Mouse (Mus musculus): ENCODE measurements around the gene Pcdh8. TPM values are rescaled to one million over a fixed set of nuclear protein-coding genes. Genes with fewer than 3 reads are reported as not detected.

Gene Pcdh8
- not detected in 2 replicates for total RNA-seq (2017)

GRCm38 (mm10) chr14:79771094-79771535 lies at the start of gene Pcdh8:
TSS of gene Pcdh8 (minus strand) at chr14:79771312.
- peak; percentile 61 to 63 for ATAC-seq (replicated peaks in 1 of 2; ENCODE audit: insufficient read depth in 1 of 2, low FRiP score in 2 of 2, low TSS enrichment in 1 of 2, low read depth in 1 of 2, poor library complexity in 2 of 2, severe bottlenecking in 2 of 2)

GRCm38 (mm10) chr14:79814709-79815108 lies 43.6 kb upstream of the Pcdh8 start:
- ATAC-seq (replicated peaks in 1 of 2; ENCODE audit: insufficient read depth in 1 of 2, low FRiP score in 2 of 2, low TSS enrichment in 1 of 2, low read depth in 1 of 2, poor library complexity in 2 of 2, severe bottlenecking in 2 of 2), result no peak

DNA sequence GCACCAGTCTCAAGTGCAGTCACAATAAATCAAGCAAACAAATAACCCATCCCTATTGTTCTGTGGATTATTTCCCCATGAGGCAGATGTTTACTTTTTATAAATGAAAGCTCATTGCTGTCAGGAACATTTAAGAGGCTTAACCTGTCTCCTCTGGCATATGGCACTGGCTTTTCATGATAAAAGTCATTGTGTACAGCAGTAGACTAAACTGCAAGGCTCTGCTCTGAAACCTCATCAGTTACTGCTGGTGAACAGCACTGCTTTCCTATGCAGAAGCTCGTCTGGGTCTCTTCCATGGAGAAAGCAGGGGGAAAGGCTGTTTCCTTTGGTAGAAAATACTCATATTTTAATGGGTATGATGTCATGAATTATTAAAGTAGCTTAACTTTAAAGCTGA lies 43.0 kb upstream of the Pcdh8 start:
- ATAC-seq (replicated peaks in 1 of 2; ENCODE audit: insufficient read depth in 1 of 2, low FRiP score in 2 of 2, low TSS enrichment in 1 of 2, low read depth in 1 of 2, poor library complexity in 2 of 2, severe bottlenecking in 2 of 2), result no peak

GRCm38 (mm10) chr14:79793179-79793578 lies 22.1 kb upstream of the Pcdh8 start:
- ATAC-seq (replicated peaks in 1 of 2; ENCODE audit: insufficient read depth in 1 of 2, low FRiP score in 2 of 2, low TSS enrichment in 1 of 2, low read depth in 1 of 2, poor library complexity in 2 of 2, severe bottlenecking in 2 of 2), result no peak

DNA sequence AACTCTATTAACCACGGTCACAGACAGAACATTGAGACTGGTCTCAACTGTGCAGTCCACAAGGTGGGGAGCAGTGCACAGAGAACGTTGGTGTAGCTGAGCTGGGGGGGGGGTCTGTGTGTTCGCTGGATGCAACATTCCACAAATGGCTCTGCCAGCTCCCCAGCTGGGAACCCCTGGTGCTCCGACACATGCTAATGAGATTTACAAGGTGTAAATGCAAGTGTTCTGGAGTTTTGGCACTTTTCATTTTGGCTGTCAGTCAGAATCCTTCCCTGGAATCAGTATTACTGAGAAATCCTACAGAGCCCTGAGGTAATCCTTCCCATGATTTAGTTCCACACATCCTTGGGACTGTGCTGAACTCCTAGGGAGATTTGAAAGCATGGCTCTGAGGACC lies 18.4 kb upstream of the Pcdh8 start:
- no peak for ATAC-seq (replicated peaks in 1 of 2; ENCODE audit: insufficient read depth in 1 of 2, low FRiP score in 2 of 2, low TSS enrichment in 1 of 2, low read depth in 1 of 2, poor library complexity in 2 of 2, severe bottlenecking in 2 of 2)

GRCm38 (mm10) chr14:79788656-79789204 lies 17.6 kb upstream of the Pcdh8 start:
- ATAC-seq (replicated peaks in 1 of 2; ENCODE audit: insufficient read depth in 1 of 2, low FRiP score in 2 of 2, low TSS enrichment in 1 of 2, low read depth in 1 of 2, poor library complexity in 2 of 2, severe bottlenecking in 2 of 2), result no peak

DNA sequence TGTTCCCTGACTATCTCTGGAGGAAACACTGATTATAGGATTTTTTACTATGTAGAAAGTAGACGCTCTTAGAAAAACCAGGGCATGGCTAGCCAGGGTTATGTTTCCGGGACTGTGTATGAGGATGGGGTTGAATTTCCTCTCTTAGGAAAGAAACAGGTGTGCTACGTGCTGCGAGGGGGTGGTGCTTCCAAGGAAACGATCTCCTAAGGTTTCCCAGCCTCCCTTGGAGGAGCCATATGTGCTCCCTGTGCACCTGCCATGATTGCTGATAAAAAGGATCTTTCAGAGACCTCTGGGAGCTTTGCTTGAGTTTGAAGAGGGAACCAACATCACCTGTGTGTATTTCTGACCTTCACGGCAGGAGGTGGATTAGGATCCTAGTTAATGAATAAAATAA lies 16.8 kb upstream of the Pcdh8 start:
- ATAC-seq (replicated peaks in 1 of 2; ENCODE audit: insufficient read depth in 1 of 2, low FRiP score in 2 of 2, low TSS enrichment in 1 of 2, low read depth in 1 of 2, poor library complexity in 2 of 2, severe bottlenecking in 2 of 2), result no peak

DNA sequence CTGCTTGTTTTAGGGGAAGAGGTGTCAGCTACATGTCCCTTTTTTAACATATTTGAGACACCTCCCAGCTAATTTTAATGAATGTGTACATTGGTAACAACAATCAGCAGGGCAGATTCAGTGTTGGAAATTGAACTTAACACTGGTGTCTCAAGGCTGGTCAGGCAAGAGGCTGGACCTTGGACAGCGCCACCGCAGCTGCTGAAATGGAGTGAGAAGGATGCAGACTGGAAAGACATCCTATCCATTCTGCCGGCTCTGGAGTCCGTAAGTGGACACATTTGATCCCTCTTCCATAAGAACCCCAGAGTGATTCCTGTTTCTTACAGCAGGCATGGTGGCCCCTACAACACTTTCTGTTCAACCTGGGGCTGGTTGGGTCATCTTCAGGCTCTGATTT lies 14.3 kb upstream of the Pcdh8 start:
- no peak for ATAC-seq (replicated peaks in 1 of 2; ENCODE audit: insufficient read depth in 1 of 2, low FRiP score in 2 of 2, low TSS enrichment in 1 of 2, low read depth in 1 of 2, poor library complexity in 2 of 2, severe bottlenecking in 2 of 2)

DNA sequence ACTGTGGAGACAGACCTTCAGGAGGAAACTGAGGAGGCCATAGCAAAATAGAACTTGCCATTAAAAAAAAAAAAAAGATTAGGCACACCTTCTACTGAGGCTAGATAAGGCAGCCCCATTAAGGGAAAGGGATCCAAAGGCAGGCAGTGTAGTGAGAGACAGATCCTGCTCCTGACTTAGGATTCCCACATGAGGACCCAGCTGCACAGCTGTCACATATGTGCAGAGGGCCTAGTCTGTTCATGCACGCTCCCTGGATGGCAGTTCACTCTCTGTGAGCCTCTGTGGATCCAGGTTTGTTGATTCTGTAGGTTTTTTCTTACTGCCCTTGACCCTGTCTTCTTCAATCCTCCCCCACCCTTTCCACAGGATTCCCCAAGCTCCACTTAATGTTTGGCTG lies 9.8 kb upstream of the Pcdh8 start:
- ATAC-seq (replicated peaks in 1 of 2; ENCODE audit: insufficient read depth in 1 of 2, low FRiP score in 2 of 2, low TSS enrichment in 1 of 2, low read depth in 1 of 2, poor library complexity in 2 of 2, severe bottlenecking in 2 of 2), result no peak

- no peak for ATAC-seq (replicated peaks in 1 of 2; ENCODE audit: insufficient read depth in 1 of 2, low FRiP score in 2 of 2, low TSS enrichment in 1 of 2, low read depth in 1 of 2, poor library complexity in 2 of 2, severe bottlenecking in 2 of 2)
Observed at GRCm38 (mm10) chr14:79780332-79780731, 9.2 kb upstream of the Pcdh8 start.

DNA sequence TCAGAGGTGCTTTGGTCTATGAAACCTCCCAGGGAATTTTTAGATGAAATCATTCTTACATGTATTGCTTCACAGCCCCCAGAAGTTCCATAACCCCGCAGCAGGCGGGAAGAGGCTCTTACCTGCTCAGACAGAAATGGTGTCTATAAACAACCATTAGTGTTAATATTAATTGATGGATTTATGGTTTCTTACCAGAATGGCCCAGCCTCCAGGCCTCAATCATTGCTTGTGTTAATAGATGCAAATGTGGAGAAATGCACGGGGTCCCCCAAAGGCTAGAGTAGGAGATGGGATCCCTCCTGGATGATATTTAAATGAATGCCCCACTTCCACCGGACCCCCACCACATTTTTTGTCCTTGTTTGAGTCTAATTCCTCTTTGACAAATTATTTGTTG lies 8.7 kb upstream of the Pcdh8 start:
- ATAC-seq (replicated peaks in 1 of 2; ENCODE audit: insufficient read depth in 1 of 2, low FRiP score in 2 of 2, low TSS enrichment in 1 of 2, low read depth in 1 of 2, poor library complexity in 2 of 2, severe bottlenecking in 2 of 2), result no peak

GRCm38 (mm10) chr14:79773425-79774391 lies 2.6 kb upstream of the Pcdh8 start:
- ATAC-seq (replicated peaks in 1 of 2; ENCODE audit: insufficient read depth in 1 of 2, low FRiP score in 2 of 2, low TSS enrichment in 1 of 2, low read depth in 1 of 2, poor library complexity in 2 of 2, severe bottlenecking in 2 of 2), result no peak

DNA sequence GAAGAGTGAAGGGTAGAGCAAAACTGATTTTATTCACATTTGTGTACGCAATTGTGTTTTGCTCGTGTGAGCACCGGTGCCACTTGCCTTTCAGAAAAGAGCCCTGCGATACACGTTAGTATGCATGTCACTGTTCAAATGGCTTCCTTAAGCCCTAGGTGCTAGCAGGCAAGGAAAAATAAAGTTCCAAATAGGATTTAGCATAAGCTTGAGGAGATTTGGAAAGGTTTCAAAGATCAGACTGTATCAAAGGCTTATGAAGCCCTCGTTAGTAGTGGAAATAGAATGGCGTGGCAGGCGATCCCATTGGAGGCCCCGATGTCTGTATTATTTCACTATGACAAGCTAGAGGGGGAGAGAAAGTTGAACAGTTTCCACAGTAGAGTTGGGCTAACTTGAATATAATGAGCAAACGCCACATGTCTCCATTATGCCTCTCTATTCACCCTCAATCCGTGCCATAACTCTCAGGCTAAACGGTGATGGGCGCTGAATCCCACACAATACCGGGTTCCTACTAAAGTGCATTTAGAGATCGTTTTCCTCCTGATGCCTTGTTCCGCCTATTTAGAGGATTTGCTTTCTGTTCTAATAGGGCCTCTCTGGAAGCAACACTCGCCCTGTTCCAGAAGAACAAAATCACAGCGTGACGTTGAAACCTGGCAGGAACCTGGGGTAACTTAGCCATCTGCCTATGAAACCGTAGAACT lies 845 bp upstream of the Pcdh8 start:
- ATAC-seq (replicated peaks in 1 of 2; ENCODE audit: insufficient read depth in 1 of 2, low FRiP score in 2 of 2, low TSS enrichment in 1 of 2, low read depth in 1 of 2, poor library complexity in 2 of 2, severe bottlenecking in 2 of 2), result no peak

- no peak for ATAC-seq (replicated peaks in 1 of 2; ENCODE audit: insufficient read depth in 1 of 2, low FRiP score in 2 of 2, low TSS enrichment in 1 of 2, low read depth in 1 of 2, poor library complexity in 2 of 2, severe bottlenecking in 2 of 2)
Observed at GRCm38 (mm10) chr14:79770306-79771093, 612 bp downstream of the Pcdh8 start.

DNA sequence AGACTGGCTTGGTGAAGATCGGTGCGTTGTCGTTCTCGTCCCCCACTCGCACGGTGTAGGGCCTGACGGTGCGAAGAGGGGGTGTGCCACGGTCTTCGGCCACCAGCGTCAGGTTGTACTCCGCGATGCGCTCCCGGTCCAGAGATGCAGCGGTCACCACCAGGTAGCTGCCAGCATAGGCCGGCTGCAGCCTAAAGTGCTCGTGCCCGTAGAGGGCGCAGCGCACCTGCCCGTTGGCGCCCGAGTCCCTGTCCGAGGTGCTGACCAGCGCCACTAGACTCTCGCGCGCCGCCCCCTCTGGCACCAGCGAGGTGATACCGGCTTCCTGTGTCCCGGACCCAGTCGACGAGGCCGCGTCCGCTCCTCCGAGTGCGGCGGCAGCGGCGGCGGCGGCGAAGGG lies 1.5 kb downstream of the Pcdh8 start:
- ATAC-seq (replicated peaks in 1 of 2; ENCODE audit: insufficient read depth in 1 of 2, low FRiP score in 2 of 2, low TSS enrichment in 1 of 2, low read depth in 1 of 2, poor library complexity in 2 of 2, severe bottlenecking in 2 of 2), result peak; percentile 65 to 76

DNA sequence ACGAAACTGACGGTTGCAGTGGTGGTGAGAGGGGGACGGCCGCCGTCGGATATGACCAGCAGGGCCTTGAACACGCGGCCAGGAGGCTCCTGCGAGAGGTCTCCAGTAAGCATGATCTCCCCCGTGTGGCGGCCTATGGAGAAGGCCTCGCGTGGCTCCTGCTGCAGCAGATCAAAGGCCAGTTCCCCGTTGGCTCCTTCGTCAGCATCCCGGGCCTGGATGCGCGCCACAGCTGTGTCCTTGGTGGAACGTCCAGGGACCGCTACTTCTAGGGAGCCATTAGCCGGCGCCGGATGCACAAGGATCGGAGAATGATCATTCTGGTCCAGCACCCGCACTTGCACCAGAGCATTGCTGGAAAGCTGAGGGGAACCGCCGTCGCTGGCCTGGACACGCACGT lies 2.1 kb downstream of the Pcdh8 start:
- ATAC-seq (replicated peaks in 1 of 2; ENCODE audit: insufficient read depth in 1 of 2, low FRiP score in 2 of 2, low TSS enrichment in 1 of 2, low read depth in 1 of 2, poor library complexity in 2 of 2, severe bottlenecking in 2 of 2), result no peak

DNA sequence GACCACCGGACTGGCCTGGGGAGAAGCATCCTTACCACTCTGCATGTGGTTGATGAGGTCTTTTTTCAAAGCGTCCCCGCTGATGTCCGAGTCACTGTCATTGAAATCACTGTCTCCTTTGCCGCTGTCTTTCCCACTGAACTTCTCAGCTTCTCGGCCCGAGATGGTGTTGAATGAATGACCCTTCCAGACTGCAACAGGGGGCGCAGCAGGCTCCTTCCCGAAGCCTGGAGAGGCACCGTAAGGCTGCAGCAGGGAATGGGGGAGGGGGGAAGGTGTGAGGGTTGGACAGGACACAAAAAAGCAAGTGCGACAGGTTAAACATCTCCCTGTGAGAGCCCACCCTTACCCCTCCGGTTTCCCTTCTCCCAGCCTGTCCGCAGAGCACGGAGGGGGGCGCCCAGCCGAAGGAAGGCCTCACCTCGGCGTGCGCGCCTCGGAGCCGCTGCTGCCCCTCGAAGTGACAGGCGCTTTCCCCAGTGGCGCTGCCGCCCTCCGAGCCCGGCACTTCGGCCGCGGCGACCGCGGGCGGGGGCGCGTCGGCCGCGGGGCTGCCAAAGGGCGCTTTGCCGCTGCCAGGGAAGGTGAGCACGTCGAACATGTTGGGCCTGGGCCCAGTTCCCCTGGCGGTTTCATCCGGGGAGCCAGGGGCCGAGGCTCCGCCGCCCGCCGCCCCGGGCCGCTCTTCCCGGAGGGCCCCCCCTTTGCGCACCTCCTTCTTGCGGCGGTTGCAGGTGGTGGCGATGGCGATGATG lies 2.9 kb downstream of the Pcdh8 start:
- ATAC-seq (replicated peaks in 1 of 2; ENCODE audit: insufficient read depth in 1 of 2, low FRiP score in 2 of 2, low TSS enrichment in 1 of 2, low read depth in 1 of 2, poor library complexity in 2 of 2, severe bottlenecking in 2 of 2), result no peak

Data from hematopoietic stem cell, adult 5-6 weeks (primary cell).